Mouse (Mus musculus): Measurements from ENCODE around the gene Smyd1.
A peak's percentile ranks its signal among the peaks of the same experiment; 100 is the strongest.

Gene Smyd1

DNA sequence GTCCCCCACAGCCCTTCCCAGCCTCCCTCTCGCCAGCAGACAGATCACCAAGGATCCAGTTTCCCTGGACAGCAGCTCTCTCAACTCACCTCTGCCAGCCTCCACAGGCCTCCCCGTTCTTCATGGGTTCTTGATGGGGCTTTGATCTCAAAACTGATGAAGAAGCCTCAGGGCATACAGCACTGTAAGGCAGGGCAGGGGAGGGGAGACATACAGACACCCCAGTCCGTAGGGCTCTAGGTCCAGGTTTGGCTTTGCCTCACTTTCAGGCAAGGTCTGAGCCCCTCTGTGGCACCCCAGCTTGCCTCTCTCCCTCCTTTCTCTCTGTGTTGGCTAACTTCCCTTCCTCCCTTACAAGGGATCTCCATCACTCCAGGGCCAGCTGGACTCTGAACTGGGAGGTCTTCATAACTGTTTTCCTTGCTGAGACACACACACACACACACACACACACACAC, at the start of gene Smyd1:
TSS of gene Smyd1 (minus strand) at position 408 of the 458 bp plus-strand sequence.
- peak; percentile 53 to 55 for DNase-seq

DNA sequence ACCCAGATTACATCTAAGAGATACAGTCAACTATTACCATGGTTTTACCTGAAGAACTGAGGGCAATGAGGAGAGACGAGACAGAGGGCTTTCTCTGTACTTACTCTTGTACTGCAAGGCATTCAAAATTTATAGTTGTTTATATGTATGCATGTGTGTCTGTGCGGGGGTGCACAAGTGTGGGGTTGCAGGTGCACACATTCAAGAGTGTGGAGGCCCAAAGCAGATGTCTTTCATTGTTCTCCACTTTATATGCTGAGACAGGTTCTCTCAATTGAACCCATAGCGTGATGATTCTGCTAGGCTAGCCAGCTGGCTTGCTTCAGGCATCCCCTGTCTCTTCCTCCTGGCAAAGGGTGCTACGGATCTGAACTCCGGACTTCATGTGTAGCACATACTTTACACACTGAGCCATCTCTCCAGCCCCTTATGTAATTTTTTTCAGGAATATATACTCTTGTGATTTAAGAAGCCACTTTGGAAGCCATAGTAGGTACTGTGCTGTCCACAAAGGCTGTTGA, 49.1 kb upstream of the Smyd1 start:
- DNase-seq = peak; percentile 64 to 84

GRCm38 (mm10) chr6:71369416-71369815, 47.4 kb upstream of the Smyd1 start:
- DNase-seq = peak; percentile 83 to 93

DNA sequence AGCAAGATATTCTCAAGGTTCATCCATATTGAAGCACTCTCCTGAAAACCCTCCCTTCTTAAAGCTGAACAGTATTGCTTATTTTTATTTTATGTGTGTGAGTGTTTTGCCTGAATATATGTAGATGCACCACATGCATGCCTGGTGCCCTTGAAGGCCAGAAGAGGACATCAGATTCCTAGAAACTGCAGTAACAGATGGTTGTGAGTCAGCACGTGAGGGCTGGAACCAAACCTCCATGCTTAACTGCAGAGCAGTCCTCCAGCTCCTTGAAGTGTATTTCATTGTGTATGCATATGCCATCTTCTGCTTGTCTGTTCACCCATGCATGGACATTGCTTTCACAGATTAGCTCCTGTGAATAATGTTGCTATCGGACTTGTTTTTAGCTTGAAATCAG, 42.0 kb upstream of the Smyd1 start:
- DNase-seq = no peak

GRCm38 (mm10) chr6:71361156-71361670, 39.2 kb upstream of the Smyd1 start:
- peak in 1 of 2 experiments; percentile 37 for DNase-seq

DNA sequence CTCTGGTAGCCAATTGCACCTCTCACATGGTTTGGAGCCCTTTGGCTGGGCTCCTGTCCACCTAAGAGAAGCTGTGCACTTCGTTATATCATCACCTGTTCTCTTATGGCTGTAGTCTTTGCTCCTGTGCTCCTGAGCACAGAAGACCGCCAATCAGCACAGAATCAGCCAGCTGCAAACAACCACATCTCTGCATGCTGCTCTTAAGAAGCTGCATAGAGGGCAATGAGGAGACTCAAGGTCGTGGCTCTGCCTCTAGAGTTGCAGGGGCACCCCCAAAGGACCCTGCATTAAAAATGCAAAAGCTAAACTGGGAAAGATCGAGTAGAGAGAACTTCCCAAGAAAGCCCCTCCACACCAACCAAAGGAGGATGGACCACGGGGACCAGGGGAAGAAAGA, 38.7 kb upstream of the Smyd1 start:
- DNase-seq = peak; percentile 72 to 80

DNA sequence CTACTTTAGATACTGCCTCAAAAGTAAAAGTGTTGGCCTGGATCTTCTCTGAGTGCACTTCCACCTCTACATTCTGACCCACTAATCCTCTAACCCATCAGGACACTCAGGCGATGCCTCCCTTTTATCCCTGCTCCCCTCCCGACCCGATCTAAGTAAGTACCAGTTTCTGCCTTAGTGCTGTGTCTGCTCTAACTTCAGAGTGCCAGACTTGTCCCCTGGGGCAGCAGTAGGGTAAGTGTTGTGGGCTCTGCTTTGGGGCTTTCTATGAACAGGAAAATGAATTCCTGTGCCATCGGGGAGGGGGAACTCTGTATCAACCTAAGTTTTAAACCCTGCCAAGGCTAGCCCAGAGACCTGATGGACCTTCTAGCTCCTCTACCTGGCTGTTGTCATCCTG, 38.2 kb upstream of the Smyd1 start:
- DNase-seq = peak in 1 of 2 experiments; percentile 57

DNA sequence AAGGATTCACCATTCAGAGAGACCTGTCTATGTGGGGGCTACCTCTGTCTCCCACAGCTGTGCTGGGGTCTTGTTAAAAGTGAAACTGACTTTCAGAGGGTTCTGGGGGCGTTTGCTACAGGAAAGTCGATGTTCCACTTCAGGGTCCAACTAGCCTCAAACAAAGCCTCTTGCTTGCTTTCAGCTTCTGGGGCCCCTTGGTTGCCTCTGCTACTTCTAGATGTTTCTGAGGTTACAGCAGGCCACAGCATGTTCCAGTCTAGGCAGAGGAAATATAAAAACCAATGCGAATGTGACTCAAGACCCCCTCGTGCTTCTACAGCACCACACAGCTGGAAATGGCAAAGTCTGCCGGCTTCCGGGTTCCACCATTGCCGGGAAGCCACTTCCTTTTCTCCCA, 35.5 kb upstream of the Smyd1 start:
- peak; percentile 71 to 75 for DNase-seq

DNA sequence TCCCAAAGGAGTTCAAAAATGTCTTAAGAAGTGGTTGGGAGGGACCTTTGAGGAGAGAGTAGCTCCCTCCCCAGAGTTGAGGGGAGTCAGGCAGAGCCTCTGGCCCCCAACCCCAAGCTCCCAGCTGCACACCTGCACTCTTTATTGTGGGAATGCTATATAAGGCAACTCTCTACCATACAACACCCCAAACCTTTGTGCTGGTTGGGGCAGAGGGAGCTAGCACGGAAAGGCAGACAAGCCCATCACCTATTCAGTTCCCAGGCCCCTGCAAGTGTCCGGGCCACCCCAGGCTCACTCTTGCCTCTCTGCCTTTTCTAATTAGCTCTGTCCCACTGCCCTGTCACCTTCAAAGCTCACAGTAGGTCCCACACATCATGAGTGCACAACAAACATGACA, 31.7 kb upstream of the Smyd1 start:
- peak; percentile 81 to 89 for DNase-seq

DNA sequence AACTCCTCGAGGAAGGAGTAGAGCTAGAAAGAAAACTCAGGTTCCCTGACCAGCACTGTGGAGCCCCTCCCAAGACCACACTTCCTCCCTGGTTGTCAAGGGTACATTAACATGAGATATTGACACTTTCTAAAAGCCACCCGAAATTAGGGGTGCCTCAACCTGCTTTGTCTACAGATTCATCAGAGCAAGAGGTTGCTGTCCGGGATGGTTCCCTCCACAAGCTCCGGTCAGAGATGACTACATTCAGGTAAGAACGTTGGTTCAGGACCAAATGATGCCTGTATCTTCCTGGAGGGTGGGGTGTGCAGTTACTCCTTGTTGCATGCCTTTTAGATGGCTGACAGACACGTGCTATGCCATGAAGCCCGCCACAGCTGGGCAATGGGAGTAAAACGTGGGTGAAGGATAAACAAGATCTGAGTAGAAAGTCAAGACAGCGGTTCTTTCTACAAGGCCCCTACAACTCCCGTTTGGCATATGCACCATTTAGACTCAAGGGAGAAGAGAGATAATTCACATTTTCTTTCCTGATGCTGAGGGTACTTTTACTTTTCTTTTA, 30.9 kb upstream of the Smyd1 start:
- peak; percentile 56 to 65 for DNase-seq

DNA sequence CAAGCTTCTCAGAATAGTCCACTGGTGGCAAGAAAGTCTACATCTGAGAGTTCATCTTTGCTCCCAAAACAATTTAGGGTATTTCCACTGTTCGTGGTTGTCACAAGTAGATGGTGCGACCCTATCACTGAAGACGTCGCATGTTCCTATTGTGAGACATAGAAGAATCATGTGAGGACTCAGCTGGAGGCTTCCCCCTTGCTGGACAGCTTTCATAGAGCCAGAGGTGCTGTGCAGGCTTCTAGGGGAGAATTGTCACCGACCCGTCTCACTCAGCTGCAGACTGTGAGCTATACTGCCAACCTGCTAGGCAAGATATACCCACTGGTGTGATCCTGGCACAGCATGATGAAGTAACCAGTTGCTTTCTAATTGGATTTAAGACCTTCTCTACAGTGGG, 30.2 kb upstream of the Smyd1 start:
- peak; percentile 51 to 58 for DNase-seq

GRCm38 (mm10) chr6:71351201-71351600, 29.2 kb upstream of the Smyd1 start:
- DNase-seq = peak; percentile 77 to 81

- peak; percentile 36 to 39 for DNase-seq
Measured at GRCm38 (mm10) chr6:71348006-71348405, 26.0 kb upstream of the Smyd1 start.

GRCm38 (mm10) chr6:71341179-71341578, 19.1 kb upstream of the Smyd1 start:
- peak; percentile 85 to 95 for DNase-seq

DNA sequence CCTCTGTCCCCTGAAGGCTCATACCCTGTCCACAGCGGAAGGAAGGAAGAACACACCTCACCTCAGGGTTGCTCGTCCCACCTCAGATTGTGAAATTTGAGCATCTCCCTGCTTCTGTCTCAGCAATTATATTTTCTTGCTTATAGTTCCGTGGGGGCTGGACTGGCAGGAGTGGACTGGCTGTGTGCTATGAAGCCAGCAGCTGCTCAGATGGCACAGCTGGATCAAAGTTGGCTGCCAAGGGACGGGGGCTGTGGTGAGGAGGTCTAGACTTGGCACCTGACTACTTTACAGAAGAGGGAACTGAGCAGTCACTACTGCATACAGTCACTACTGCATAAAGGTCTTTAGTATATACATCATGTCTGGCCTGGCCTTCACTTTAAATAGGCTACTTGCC, 17.3 kb upstream of the Smyd1 start:
- DNase-seq = peak; percentile 65 to 77

DNA sequence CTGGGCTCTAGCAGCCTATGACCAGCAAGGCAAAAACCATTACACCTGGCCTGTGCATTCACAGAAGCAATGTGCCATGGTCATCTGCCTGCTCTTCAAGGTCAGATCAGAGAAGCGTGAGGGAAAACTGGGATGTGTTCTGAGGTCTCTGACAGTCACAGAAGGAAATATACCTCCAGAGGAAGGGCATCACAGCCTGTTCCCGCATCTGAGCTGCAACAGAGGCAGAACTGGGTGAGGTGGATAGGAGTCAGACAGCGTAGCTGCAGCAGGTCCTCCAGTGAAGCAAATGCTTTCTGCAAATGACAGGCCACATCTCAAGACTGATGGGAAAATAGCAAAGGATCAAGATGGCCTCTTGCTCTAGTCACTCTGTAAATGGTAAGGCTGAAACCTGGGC, 16.9 kb upstream of the Smyd1 start:
- DNase-seq = peak; percentile 43 to 60

DNA sequence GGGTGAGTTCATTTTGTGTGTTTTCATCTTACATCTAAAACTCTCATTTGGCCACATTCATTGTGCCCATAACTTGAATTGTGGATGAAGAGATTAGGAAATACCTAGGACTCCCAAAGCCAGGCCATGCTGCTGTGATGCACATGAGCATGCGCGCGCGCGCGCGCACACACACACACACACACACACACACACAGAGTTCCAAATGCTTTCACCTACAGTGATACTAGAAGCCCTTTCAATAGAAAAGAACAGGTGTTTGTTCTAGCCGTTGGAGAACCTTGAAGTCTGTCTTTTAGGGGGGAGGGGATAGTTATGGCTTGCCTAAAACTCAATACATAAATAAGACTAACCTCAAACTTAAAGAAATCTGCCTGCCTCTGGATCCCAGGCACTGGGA, 15.6 kb upstream of the Smyd1 start:
- peak; percentile 65 to 80 for DNase-seq

DNA sequence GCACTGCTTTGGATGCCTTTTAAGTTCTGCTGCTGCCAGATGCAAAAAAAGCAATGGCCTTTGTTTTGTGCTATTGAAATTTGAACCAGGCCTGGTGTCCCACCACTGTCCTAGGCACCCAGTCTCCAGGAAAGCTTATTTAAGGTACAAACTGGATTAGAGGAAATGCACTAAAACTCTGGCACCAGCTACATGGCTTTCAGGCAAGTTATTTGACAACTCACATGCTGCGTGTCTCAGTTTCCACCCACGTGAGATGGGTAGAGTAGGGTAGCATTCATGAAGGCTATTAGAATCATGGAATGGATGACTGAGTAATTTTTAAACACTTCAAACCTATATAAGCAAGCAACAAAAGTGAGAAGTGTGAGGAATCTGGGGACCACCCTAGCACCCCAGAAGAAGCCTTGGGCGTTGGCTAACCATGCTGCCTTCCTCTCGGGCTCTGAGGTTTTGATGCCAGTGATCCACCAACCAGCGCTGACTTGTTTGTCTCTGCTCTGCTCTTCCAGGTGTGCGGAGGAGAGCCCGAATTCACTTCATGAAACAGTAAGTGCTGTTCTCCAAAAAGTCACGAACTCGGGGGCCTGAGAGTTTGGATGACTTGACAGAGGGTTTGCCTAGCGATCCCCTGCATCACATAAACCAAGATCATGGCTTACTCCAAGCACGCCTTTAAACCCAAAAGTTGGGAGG, 11.7 kb upstream of the Smyd1 start:
- peak; percentile 69 to 82 for DNase-seq

GRCm38 (mm10) chr6:71333031-71333430, 11.0 kb upstream of the Smyd1 start:
- peak; percentile 64 to 73 for DNase-seq

DNA sequence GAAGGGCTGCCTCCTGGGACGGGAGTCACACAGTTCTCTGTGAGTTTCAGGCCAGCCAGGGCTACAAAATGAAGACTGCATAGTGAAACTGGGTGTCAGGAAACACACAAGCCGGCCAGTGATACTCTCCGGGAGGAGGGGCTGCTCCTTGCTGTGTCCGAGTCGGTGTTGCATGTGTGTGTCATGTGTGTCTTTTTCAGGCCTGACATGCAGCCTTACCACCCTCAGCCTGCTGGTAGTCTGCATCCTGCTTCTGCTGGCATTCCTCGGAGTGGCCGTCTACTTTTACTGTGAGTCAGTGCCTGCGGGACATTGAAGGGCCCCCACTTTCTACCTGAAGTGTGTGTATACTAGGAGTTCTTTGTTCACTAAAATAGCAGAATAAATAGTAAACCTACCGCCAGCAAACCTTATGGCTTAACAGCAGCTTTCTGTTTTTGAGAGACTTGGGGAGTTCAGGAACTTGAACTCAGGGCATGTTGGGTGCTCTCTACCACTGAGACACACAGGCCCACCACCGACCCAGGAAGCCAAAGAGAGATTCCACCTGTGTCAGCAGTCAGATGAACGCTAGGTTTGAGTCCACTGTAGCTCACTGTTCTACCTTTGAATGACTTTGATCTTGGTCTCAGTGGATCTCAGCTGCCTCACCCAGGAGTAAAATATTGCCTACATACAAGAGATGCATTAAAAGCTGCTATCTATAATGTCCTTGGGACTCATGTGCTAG, 10.4 kb upstream of the Smyd1 start:
- peak; percentile 59 to 67 for DNase-seq

GRCm38 (mm10) chr6:71331491-71331890, 9.5 kb upstream of the Smyd1 start:
- peak; percentile 66 to 81 for DNase-seq

- DNase-seq = peak; percentile 53 to 61
Measured at GRCm38 (mm10) chr6:71330486-71330885, 8.5 kb upstream of the Smyd1 start.

- peak; percentile 47 to 54 for DNase-seq
Measured at GRCm38 (mm10) chr6:71329881-71330280, 7.8 kb upstream of the Smyd1 start.

Data from thymus, postnatal 36 days (tissue).